Mouse (Mus musculus) mouse trophoblast stem cell (cell line): Measurements from ENCODE around the gene Rnase4.

Experiments used
- in situ Hi-C, 2 experiments: fragments of 300-500 bp; cut with MseI, MboI; formaldehyde crosslinking; loops; 2 replicates in 1 of 2; 3 replicates in 1 of 2; pipeline ENCODE4 v1.15.1; 2025

The Rnase4 gene

GRCm38 (mm10) chr14:51125684-51126083 is 34.8 kb downstream of the Rnase4 start:
- in situ Hi-C loops: no loop called here

- in situ Hi-C loops: no loop called here
These were observed 36.9 kb downstream of the Rnase4 start for GRCm38 (mm10) chr14:51127648-51128258.

- in situ Hi-C loops: no loop called here
These were observed 38.1 kb downstream of the Rnase4 start for GRCm38 (mm10) chr14:51128775-51129623.

- in situ Hi-C loops: no loop called here
These were observed 38.7 kb downstream of the Rnase4 start for GRCm38 (mm10) chr14:51129624-51129975.

GRCm38 (mm10) chr14:51130315-51130940 is 39.6 kb downstream of the Rnase4 start:
- in situ Hi-C loops: no loop called here

GRCm38 (mm10) chr14:51131086-51131815 is 40.4 kb downstream of the Rnase4 start:
- in situ Hi-C loops: no loop called here

GRCm38 (mm10) chr14:51132372-51132771 is 41.5 kb downstream of the Rnase4 start:
- in situ Hi-C loops: no loop called here

GRCm38 (mm10) chr14:51140342-51140741 is 49.5 kb downstream of the Rnase4 start:
- in situ Hi-C loops: no loop called here

GRCm38 (mm10) chr14:51142119-51142518 is 51.2 kb downstream of the Rnase4 start:
- in situ Hi-C loops: no loop called here

- in situ Hi-C loops: no loop called here
These were observed 51.7 kb downstream of the Rnase4 start for GRCm38 (mm10) chr14:51142568-51142967.

- in situ Hi-C loops: no loop called here
These were observed 52.4 kb downstream of the Rnase4 start for GRCm38 (mm10) chr14:51143287-51143686.

- in situ Hi-C loops: no loop called here
These were observed 53.1 kb downstream of the Rnase4 start for GRCm38 (mm10) chr14:51143937-51144336.

- in situ Hi-C loops: no loop called here
These were observed 53.6 kb downstream of the Rnase4 start for GRCm38 (mm10) chr14:51144451-51144850.

- in situ Hi-C loops: no loop called here
These were observed 54.6 kb downstream of the Rnase4 start for GRCm38 (mm10) chr14:51145521-51145920.

- in situ Hi-C loops: no loop called here
These were observed 55.8 kb downstream of the Rnase4 start, which contains the start of gene Rnase1 for GRCm38 (mm10) chr14:51146685-51147084. Rnase1 (minus strand) TSS chr14:51146785.

GRCm38 (mm10) chr14:51148006-51148405 is 57.1 kb downstream of the Rnase4 start:
- in situ Hi-C loops: no loop called here

- in situ Hi-C loops: no loop called here
These were observed 58.3 kb downstream of the Rnase4 start for GRCm38 (mm10) chr14:51149164-51149563.

GRCm38 (mm10) chr14:51150206-51150831 is 59.4 kb downstream of the Rnase4 start:
- in situ Hi-C loops: loop anchor here in 1 of 2 experiments (5.0 kb wide), 1 partner anchor 87 kb away; no protein-coding TSS in a partner anchor

GRCm38 (mm10) chr14:51152249-51152870 is 61.5 kb downstream of the Rnase4 start:
- in situ Hi-C loops: loop anchor here in 1 of 2 experiments (5.0 kb wide), 1 partner anchor 85 kb away; no protein-coding TSS in a partner anchor
